Mouse (Mus musculus) neutrophil, adult 59 days (primary cell): Measurements from ENCODE around the gene Creg2. TPM values are rescaled to one million over a fixed set of nuclear protein-coding genes. Genes with fewer than 3 reads are reported as not detected.

ENCODE experiments used
- total RNA-seq, 2 experiments: library from RNA; stranded (reverse); gene quantifications; 1 replicate in 1 of 2; 2 replicates in 1 of 2; pipeline ENCODE4 v1.2.4; 2023

Gene Creg2
- not detected for total RNA-seq

GRCm38 (mm10) chr1:39651241-39651548 lies at the start of gene Creg2:
Gene Creg2, minus strand, starts transcription at chr1:39651474.

GRCm38 (mm10) chr1:39577253-39577705 lies 74.0 kb downstream of the Creg2 start, which contains the start of gene Rnf149:
Gene Rnf149, minus strand, starts transcription at chr1:39577405.

Other genes with a start within 250 kb of the Creg2 start
- 100 to 1,000 TPM; 115 to 149 TPM for gene Tbc1d8, start 172.7 kb downstream of the Creg2 start, total RNA-seq
- 10 to 100 TPM; 16.6 to 17.1 TPM for gene Cnot11, start 116.5 kb downstream of the Creg2 start, total RNA-seq
- 100 to 1,000 TPM in 1 of 2 experiments, 10 to 100 TPM in 1; 97.2 to 121 TPM for gene Rnf149, start 74.1 kb downstream of the Creg2 start, total RNA-seq
- not detected for gene Rfx8, start 69.5 kb upstream of the Creg2 start, total RNA-seq
- gene Gm3646, start 153.9 kb upstream of the Creg2 start, total RNA-seq, result not detected
- gene Map4k4, start 249.4 kb upstream of the Creg2 start, total RNA-seq, result 100 to 1,000 TPM; 239 to 245 TPM